Mouse (Mus musculus) right cerebral cortex, postnatal 10 days (tissue): ENCODE data around the gene Kdm2b.

ENCODE experiments used
- DNase-seq, 2 experiments: peaks; one replicate each; pipeline ENCODE4 v3.0.0; 2021; ENCODE audit warnings: low spot score in 2 of 2

The Kdm2b gene

DNA sequence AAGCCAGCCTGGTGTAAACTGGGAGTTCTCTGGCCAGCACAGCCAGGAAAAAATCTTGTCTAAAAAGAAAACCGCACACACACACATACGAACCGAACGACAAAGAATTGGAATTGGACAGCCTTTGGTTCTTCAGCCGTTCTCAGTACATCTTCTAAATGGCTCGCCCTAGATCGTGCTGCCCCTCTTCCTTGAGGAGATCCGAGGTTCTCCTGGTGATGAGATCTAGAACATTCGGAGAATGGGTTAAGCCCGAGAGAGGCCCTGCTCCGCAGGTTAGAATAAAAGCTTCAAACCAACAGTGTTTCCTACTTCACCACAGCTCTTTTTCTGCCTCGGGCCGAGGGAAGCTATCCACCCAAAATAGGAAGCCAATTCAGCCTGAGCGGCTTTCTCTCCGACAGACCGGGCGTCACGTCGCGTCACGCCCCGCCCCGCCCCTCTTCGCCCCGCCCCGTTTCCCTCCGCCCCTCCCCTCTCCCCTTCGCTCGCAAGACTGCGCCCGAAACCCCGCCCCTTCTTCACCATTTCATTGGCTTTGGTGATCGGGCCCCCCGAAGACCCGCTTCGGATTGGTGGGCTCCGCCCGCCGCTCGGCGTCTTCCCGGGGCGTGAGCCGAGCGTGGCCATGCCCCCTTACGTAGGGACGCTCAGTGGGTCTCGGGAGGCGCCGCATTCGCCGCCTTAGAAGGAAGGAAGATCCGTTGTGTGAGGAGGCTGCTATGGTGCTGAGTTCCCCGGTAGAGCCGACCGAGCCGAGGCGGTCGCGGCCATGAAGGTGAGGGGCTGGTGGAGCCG is 139.9 kb downstream of the Kdm2b start, which contains the start of gene Rnf34:
Rnf34 (plus strand) TSS at position 528 of the 798 bp plus-strand sequence.
- DNase-seq: peak; percentile 99

DNA sequence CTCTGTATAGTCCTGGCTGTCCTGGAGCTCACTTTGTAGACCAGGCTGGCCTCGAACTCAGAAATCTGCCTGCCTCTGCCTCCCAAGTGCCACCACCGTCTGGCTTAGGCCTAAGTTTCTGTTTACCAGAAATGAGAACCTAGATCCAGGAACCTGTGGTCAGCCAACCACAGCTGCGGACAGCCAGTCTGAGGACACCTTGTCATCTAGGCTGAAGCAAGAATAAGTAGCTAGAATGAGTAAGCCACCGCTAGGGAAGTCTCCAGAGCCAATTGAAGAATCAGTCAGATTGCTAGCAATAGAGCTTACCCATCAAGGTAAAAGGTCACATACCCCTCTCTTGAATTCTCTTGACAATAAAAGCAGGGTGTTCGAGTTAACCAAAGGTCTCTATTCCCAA is 145.8 kb downstream of the Kdm2b start:
- DNase-seq: no peak

GRCm38 (mm10) chr5:122841126-122841525 is 148.5 kb downstream of the Kdm2b start:
- no peak for DNase-seq

DNA sequence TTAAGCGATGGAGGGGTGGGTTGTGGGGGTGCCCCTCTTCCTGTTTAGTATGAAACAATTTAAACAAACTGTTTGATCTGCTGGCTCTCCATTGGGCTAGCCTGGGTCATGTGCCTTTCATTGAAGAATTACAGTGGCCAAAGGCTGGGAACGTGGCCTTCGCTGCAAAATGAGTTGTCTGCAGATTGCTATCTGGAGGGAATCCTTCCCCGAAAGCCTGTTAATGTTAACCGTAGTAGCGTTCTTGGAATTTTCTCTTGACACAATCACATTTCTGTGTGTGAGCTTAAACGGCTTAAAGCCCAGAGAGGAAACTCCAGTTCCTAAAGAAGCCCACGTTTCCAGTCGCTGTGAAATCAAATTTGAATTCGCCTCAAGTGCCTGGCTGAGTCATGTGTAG is 156.6 kb downstream of the Kdm2b start:
- DNase-seq: no peak

GRCm38 (mm10) chr5:122832536-122832935 is 157.1 kb downstream of the Kdm2b start:
- no peak for DNase-seq

DNA sequence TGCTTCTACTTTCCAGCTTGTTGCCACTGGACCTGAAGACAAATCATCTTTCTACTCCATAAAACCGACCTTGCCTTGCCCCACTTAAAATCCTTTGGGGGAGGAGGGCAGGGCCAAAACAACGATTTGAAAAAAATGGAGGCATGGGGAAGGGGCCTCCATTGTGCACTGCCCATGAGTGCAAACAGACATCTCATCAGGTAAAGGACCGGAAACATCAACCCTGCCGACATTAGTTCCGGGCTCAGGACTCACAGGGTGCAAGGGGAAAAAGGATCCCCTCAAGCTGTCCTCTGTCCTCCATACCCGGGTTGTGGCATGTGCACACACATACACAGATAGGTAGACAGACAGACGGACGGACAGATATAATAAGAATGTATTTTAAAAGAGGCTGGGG is 164.5 kb downstream of the Kdm2b start:
- DNase-seq: no peak

DNA sequence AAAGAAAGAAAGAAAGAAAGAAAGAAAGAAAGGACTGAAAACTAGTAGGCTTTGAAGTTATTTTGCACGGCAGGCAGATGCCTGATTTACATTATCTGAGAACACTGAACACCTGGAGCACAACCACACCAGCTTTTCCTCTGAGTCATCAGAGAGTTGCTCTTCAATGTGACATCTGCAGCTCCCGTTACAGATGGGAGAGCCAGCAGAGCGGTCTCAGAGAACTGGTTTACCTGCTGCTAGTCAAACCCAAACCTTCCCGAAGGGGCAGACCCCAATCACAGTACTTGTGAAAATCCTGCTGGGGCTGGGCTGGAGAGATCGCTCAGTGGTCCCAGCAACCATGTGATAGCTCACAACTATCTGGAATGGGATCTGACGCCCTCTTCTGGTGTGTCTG is 165.2 kb downstream of the Kdm2b start:
- no peak for DNase-seq

- no peak for DNase-seq
Observed at GRCm38 (mm10) chr5:122823976-122824375, 165.6 kb downstream of the Kdm2b start.

DNA sequence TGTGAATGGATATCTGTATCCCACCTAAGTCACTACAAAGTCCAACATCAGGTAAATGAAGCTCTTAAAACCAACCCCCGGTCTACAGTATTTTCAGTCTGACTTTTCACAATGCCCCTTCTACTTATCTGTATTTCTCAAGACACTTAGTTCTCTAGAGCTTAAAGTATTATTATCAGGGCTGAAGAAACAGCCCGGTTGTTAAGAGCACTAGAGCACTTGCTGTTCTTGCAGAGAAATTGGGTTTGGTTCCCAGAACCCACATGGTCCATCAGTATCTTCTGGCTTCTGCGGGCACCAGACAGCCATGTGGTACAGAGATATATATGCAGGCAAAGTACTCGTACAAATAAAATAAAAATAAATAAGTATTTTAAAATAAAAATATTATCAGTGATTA is 167.2 kb downstream of the Kdm2b start:
- DNase-seq: no peak

- DNase-seq: no peak
Observed at GRCm38 (mm10) chr5:122821524-122821885, 168.1 kb downstream of the Kdm2b start.

DNA sequence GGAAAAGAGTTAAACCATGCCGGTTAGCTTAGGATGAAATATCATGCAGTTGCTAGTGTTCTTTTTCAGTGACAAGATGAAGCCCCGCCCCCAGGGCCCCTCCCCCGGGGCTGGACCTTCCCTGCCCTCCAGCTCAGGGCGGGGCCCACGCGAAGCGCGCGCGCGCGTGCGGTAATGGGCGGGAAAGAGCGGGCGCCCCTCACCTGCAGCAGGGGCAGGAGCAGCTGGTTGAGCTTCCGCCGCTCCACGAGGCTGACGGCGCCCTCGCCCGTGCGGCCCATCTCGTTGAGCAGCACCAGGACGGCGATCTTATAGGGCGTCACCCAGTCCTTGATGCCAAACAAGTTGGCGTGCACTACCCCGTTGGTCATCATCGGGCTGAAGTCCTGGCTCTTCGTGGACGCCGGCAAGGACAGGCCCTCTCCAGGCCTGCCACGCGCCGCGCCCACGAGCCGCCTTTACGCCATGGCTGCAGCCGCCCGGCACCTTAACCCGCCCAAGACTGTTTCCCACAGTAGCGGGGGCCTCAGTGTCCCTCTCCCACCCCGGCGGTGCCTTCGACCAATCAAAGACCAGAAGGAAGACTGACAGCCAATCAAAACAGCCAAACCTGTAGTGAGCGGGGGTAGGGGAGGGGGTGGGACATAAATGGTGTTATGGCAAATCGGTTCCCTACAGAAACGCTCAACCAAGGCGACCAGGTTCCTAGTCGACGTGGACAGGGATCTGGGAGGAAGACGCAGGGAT is 168.7 kb downstream of the Kdm2b start, which contains the start of gene Anapc5:
Anapc5 (minus strand) TSS at position 563 of the 747 bp plus-strand sequence.
- DNase-seq: peak; percentile 96 to 97
